Mouse (Mus musculus) midbrain, embryonic 14.5 days (tissue): ENCODE results near the gene Dnm3. TPM values are rescaled to one million over a fixed set of nuclear protein-coding genes. Genes with fewer than 3 reads are reported as not detected.

Experiments
- ATAC-seq: fragments of 200-750 bp; cut with Nextera tagmentation; 2 replicates; pipeline ENCODE4 v1.8.0; 2017; ENCODE audit warnings: moderate number of reproducible peaks, moderate library complexity; ENCODE audit not compliant: low FRiP score, low TSS enrichment
- DNase-seq: peaks from one replicate; pipeline ENCODE4 v3.0.0-alpha.2; 2015
- H3K27ac ChIP-seq: fragments of 300-500 bp; sonication (generic); replicated peaks from 2 replicates; pipeline ENCODE4 v1.5.1; 2014; ENCODE audit warnings: mild to moderate bottlenecking, low read depth, low read length, moderate library complexity
- H3K27me3 ChIP-seq: fragments of 300-500 bp; sonication (generic); 2 replicates; pipeline ENCODE4 v1.6.1; 2014; ENCODE audit warnings: low read length, control low read depth, mixed read lengths; ENCODE audit not compliant: control insufficient read depth, insufficient read depth
- H3K36me3 ChIP-seq: fragments of 300-500 bp; sonication (generic); 2 replicates; pipeline ENCODE4 v1.6.1; 2014; ENCODE audit warnings: low read length, control low read depth; ENCODE audit not compliant: control insufficient read depth, insufficient read depth
- H3K4me1 ChIP-seq: fragments of 300-500 bp; sonication (generic); 2 replicates; pipeline ENCODE4 v1.6.1; 2014; ENCODE audit warnings: mild to moderate bottlenecking, antibody characterized with exemption, low read length, control low read depth; ENCODE audit not compliant: control insufficient read depth, insufficient read depth
- H3K4me2 ChIP-seq: fragments of 300-500 bp; sonication (generic); 2 replicates; pipeline ENCODE4 v1.6.1; 2014; ENCODE audit warnings: mild to moderate bottlenecking, low read length, moderate library complexity
- H3K4me3 ChIP-seq: fragments of 300-500 bp; sonication (generic); replicated peaks from 2 replicates; pipeline ENCODE4 v1.5.1; 2014; ENCODE audit warnings: low read depth, low read length
- H3K9ac ChIP-seq: fragments of 300-500 bp; sonication (generic); replicated peaks from 2 replicates; pipeline ENCODE4 v1.6.1; 2014; ENCODE audit warnings: mild to moderate bottlenecking, low read length, moderate library complexity
- H3K9me3 ChIP-seq: fragments of 300-500 bp; sonication (generic); 2 replicates; pipeline ENCODE4 v1.6.1; 2016; ENCODE audit warnings: low read length, control low read depth, mixed read lengths; ENCODE audit not compliant: control insufficient read depth
- WGBS: fragments of 180-500 bp; shearing (Covaris S2); extraction: QIAGEN DNeasy Blood & Tissue Kit; methylation state at CpG from one replicate; pipeline ENCODE4 v1.1.7; 2014; 5-methylcytosine and 5-hydroxymethylcytosine counted together
- polyA plus RNA-seq: library from polyadenylated mRNA; unstranded; fragments of >200 nt; fragmentation: Nextera tagmentation; extraction: Ambion mirVana; gene quantifications from 2 replicates; pipeline ENCODE4 v1.2.1, GENCODE M21; 2014

The Dnm3 gene
- polyA plus RNA-seq, 1 experiment from 2014 or later: 62.0 TPM

DNA sequence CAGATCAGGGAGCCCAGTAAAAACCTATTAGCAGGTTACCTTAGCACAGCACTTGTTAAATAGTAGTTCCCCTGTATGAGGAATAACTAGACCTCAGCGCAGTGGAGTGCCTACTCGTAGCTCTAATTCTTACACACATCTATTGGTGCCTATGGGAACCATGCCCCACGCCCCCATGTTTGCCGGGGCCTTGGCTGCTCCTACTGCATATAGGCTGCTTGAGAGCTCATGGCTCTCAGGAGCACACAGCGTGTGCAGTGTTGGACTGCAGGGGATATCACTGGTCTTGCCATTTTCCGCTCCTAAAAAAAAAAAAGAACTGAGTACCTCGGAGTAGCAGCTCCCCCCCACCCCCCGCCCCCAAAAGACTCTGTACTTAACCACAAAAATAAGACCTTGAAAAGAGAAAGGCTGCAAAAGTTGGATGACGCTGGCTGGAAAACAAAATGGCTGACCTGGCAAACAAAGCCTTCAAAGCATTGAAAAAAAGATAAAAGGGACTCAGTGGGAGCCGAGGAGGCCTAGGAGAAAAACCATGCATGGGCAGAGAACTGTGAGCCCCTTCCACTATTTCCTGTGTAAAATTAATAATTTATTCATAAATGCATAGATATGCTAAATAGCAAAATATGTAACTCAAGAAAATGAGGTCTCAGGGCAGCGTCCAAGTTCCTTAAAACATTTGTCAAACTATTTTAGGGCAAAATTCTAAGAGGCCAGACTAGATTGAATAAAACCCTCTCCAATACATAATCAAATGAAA lies 342.2 kb downstream of the Dnm3 start:
- Histone ChIP-seq H3K9me3 (no peaks in the 10 kb centered on the region), H3K27ac (no peak overlapping the region; the same call in 1 of the 2 replicates), H3K4me3 (no peak overlapping the region), H3K4me2 (0 out of 2 replicates have a peak overlapping the region, but pooled peaks have one; percentile 10), H3K27me3 (no peaks in the 10 kb centered on the region), H3K9ac (no peak overlapping the region), H3K4me1 (0 out of 2 replicates have a peak, but pooled peaks cover 8% of the 10 kb centered on the region), H3K36me3 (no peaks in the 10 kb centered on the region)
- DNase-seq (peak; percentile 41), ATAC-seq (no peak; the same call in 1 of the 2 replicates)
- 44% methylated on average over 11 of the region's 11 CpGs for WGBS

DNA sequence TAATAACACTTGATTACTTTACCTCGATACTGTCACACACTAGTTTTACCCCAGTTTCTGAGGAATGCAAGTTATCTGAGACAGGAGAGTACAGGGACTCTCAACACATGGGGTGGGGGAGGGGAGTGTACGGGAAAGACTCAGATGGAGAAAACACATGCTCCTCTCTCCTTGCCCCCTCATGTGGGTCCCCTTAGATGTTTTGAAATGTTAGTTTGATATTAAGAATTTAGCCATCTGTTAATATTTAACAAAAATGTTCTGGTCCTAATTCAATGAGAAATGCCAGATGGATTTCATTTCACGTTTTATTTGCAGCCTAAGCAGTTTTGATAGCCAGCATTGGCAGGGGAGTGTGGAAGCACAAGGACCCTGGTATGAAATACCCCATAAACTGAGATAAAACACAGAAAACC lies 343.2 kb downstream of the Dnm3 start:
- H3K4me2 ChIP-seq: no peak overlapping the region
- no peaks in the 10 kb centered on the region for H3K36me3 ChIP-seq
- DNase-seq: no peak
- WGBS: 89% methylated on average over 3 of the region's 3 CpGs
- no peak overlapping the region for H3K27ac ChIP-seq
- no peak overlapping the region for H3K9ac ChIP-seq
- H3K4me1 ChIP-seq: 0 out of 2 replicates have a peak, but pooled peaks cover 8% of the 10 kb centered on the region
- H3K9me3 ChIP-seq: no peaks in the 10 kb centered on the region
- H3K27me3 ChIP-seq: no peaks in the 10 kb centered on the region
- ATAC-seq: no peak
- no peak overlapping the region for H3K4me3 ChIP-seq

DNA sequence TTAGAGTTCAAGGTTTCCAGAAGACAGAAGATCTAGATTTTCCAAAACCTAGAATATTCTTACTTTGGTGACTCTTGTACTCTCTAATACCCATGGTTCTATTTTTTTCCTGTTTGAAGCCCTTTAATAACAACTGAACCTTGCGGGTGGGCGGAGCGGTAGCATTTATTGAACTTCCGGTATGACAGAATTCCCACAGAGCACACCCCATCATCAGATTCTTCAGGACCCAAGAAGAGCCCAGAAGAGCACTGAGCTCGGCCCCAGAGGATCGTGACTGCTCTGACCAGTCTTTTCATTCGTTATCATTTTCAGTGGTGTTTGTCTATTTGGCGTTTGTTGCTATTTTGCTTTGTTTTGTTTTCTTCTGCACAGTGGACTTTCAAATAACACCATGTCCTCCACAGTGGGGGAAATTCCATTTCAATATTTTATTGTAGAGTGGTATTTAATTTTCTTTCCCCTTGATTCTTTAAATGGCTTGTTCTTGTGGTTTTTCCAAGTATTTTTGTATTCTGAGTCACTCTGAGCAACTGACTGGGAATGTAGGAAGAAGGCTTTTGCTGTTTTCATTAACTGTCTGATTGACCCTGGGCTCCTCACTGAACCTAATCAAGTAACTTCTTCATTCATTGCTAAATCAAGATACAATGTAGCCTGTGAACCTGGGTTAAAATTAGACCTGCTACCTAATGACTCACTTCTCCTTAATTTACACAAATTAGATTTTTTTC lies 344.8 kb downstream of the Dnm3 start:
- Histone ChIP-seq H3K27me3 (no peaks in the 10 kb centered on the region), H3K4me1 (0 out of 2 replicates have a peak, but pooled peaks cover 8% of the 10 kb centered on the region), H3K27ac (no peak overlapping the region), H3K9ac (no peak overlapping the region), H3K4me3 (no peak overlapping the region), H3K4me2 (no peak overlapping the region), H3K36me3 (no peaks in the 10 kb centered on the region), H3K9me3 (no peaks in the 10 kb centered on the region)
- 92% methylated on average over 8 of the region's 8 CpGs for WGBS
- ATAC-seq (no peak), DNase-seq (no peak)

DNA sequence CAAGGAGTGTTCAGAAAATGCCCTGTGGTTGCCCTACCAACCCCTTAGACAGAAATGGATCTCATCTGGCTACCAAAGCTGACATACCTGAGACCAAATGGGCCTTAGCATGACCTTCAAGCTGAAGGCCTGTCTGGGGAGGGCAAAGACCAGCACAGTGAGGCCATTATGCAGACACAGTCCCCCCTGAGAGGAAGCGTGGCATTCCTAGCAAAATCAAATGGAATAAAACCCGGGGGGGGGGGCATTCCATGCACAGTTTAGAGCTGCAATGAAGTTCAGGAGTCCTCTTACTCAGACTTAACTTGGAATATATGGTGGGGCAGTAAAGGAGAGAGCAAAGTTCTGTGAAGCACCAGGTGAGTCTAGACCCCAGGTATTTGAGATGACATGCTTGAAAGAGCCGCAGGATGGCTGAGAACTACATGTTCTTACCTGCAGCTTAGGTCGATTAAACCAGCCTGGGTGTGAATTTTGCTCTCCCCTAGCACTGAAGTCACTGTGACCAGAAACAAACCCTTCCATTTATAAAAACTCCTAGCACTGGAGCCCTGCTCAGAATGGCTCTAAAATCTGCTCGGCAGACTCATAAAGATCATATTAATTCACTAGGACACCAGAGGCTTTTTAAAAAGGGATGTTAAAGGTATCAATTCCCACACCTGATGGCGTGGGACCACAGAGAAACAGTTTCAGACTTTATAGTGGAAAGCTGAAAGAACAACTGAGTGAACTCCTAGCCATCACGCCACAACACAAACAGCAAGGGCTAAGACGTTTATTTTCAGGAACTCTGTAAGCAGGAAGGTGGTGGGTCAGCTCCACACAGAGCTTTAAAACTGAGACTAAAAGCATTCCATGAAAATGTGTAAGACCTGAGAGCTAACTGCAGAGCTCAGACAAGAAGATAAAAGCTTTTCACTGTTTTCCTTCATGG lies 350.7 kb downstream of the Dnm3 start:
- Histone ChIP-seq H3K36me3 (no peaks in the 10 kb centered on the region), H3K4me1 (no peaks in the 10 kb centered on the region), H3K4me3 (no peak overlapping the region), H3K9me3 (no peaks in the 10 kb centered on the region), H3K9ac (no peak overlapping the region), H3K4me2 (no peak overlapping the region), H3K27ac (no peak overlapping the region), H3K27me3 (no peaks in the 10 kb centered on the region)
- WGBS: 79% methylated on average over 8 of the region's 8 CpGs
- DNase-seq: no peak
- no peak for ATAC-seq

DNA sequence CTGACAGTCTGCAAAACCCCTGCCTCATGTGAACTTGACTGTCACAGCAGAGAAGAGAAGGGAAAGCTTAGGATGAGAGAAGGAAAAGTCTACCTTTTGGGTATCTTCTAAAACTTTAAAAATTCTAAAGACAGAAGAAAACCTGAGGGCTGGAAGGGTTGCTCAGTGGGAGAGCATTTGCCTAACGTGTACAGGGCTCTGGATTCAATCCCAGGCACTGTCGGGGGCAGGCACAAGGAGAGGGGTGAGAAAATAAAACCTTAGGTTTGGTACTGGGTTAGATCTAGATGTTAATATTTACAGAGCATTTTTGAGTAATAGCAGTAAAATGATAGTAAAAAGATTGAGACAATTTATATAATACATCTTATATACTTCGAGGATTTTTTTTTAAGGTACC lies 353.4 kb downstream of the Dnm3 start:
- H3K9ac ChIP-seq: no peak overlapping the region
- WGBS: 68% methylated on average over 3 of the region's 3 CpGs
- no peaks in the 10 kb centered on the region for H3K9me3 ChIP-seq

DNA sequence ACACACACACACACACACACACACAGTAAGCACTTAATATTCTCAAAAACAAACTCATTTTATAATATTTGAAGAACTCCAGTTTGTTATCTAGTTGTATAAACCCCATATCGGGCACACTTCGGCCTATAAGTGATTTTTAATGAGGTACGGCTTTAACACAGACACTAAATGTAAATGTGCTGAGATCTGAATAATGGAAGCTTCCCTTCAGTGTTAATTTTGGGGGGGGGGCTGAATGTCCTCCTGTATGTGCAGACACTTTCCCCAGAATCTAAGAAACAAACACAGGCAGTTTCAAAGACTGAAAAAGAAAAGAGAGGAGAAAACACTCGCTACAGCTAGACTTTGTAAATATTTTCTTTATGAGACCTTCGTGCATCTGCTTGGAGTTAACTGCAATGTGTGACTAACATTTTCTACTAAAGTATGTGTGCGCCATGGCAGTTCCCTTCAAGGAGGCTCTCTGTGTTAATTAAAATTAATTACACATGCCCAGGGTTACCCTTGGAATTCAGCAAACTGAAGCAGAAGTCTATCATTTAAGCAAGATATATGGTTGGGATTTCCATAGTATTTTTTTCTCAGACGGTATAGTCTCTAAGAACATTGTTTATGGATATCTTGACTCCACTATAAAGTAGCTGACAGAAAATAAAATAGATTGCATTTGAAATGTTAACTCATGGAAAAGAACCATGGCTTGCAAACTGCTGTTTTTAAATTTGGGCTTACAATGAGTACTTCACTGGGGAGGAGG lies 356.2 kb downstream of the Dnm3 start:
- no peaks in the 10 kb centered on the region for H3K9me3 ChIP-seq
- H3K4me1 ChIP-seq: no peaks in the 10 kb centered on the region
- H3K4me2 ChIP-seq: no peak overlapping the region
- no peaks in the 10 kb centered on the region for H3K27me3 ChIP-seq
- DNase-seq: no peak
- no peaks in the 10 kb centered on the region for H3K36me3 ChIP-seq
- H3K9ac ChIP-seq: no peak overlapping the region
- no peak overlapping the region for H3K4me3 ChIP-seq
- ATAC-seq: no peak
- 86% methylated on average over 7 of the region's 7 CpGs for WGBS
- H3K27ac ChIP-seq: no peak overlapping the region

More for the DNA sequence above, 353.4 kb downstream of the Dnm3 start:
- Histone ChIP-seq H3K4me3 (no peak overlapping the region), H3K4me2 (no peak overlapping the region), H3K27ac (no peak overlapping the region), H3K36me3 (no peaks in the 10 kb centered on the region), H3K4me1 (no peaks in the 10 kb centered on the region), H3K27me3 (no peaks in the 10 kb centered on the region)
- ATAC-seq (no peak), DNase-seq (no peak)

DNA sequence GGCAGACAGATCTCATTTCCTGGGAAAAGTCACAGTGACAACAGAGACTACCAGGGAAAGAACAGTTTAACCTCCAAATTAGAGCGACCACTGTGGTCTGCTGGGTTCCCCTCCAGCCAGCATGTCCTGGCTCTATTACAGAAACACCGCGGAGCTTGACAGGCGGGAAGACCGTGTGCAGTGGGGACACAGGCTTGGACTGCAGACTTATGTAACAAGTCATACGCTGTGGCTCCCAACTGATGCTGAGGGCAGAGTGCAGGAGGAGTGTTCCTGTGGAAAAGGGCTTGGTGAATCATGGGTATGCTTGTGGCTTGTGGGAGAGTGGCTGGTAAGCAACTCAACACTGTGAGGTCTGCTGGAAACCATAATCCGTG lies 368.4 kb downstream of the Dnm3 start:
- Histone ChIP-seq H3K9ac (no peak overlapping the region), H3K36me3 (no peaks in the 10 kb centered on the region), H3K4me3 (no peak overlapping the region), H3K4me1 (peaks cover 21% of the 10 kb centered on the region), H3K9me3 (no peaks in the 10 kb centered on the region), H3K4me2 (no peak overlapping the region), H3K27ac (no peak overlapping the region), H3K27me3 (no peaks in the 10 kb centered on the region)
- ATAC-seq (no peak), DNase-seq (peak; percentile 23)
- WGBS: 60% methylated on average over 7 of the region's 7 CpGs
